Mouse (Mus musculus) neutrophil, adult 83 days (primary cell): ENCODE measurements around the gene Slc22a28. TPM values are rescaled to one million over a fixed set of nuclear protein-coding genes. Genes with fewer than 3 reads are reported as not detected.

ENCODE experiments used
- total RNA-seq, 2 experiments: library from RNA; stranded (reverse); gene quantifications; one replicate each; pipeline ENCODE4 v1.2.4; 2023

Slc22a28 gene
- not detected for total RNA-seq

DNA sequence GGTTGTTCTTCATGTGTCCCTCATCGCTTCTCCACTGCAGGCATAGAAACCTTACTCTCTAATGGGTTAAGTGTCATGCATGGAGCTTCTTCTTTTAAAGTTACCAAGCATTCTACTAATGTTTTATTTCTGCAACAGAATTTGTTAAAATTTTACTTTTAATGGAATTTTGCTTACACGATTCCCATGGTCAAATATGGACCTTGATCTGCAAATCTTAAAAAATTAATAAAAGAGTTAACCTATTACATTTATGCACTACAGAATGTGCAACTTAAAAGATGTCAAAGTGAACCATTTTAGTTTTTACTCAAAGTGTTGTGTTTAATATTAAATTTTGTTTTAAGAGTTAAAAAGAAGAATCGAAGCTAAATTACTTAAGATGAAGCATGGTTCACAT is at the start of gene Slc22a28:
Gene Slc22a28 (minus strand): TSS at position 102 of the 400 bp plus-strand sequence.

Other genes with a start within 250 kb of the Slc22a28 start
- not detected for gene Slc22a27, start 166.0 kb downstream of the Slc22a28 start, total RNA-seq
- gene Slc22a29, start 86.9 kb upstream of the Slc22a28 start, total RNA-seq, result not detected